Mouse (Mus musculus) lung, postnatal 0 days (tissue): ENCODE measurements around the gene Pi4ka. TPM values are rescaled to one million over a fixed set of nuclear protein-coding genes. Genes with fewer than 3 reads are reported as not detected.

Source experiments
- ATAC-seq: fragments of 200-750 bp; cut with Nextera tagmentation; 2 replicates; pipeline ENCODE4 v1.8.0; 2017; ENCODE audit warnings: moderate library complexity
- DNase-seq: peaks from one replicate; pipeline ENCODE4 v3.0.0-alpha.2; 2016; ENCODE audit warnings: low spot score
- H3K27ac ChIP-seq: fragments of 300-500 bp; sonication (generic); 2 replicates; pipeline ENCODE4 v1.5.1; 2014; ENCODE audit warnings: antibody characterized with exemption, mild to moderate bottlenecking, low read length, mixed read lengths
- H3K27me3 ChIP-seq: fragments of 300-500 bp; sonication (generic); replicated peaks from 2 replicates; pipeline ENCODE4 v1.6.1; 2014; ENCODE audit warnings: low read length, mixed read lengths; ENCODE audit not compliant: insufficient read depth
- H3K36me3 ChIP-seq: fragments of 300-500 bp; sonication (generic); 2 replicates; pipeline ENCODE4 v1.6.1; 2014; ENCODE audit warnings: low read length, mixed read lengths; ENCODE audit not compliant: insufficient read depth
- H3K4me1 ChIP-seq: fragments of 300-500 bp; sonication (generic); 2 replicates; pipeline ENCODE4 v1.6.1; 2014; ENCODE audit warnings: antibody characterized with exemption, low read depth, low read length, mixed read lengths; ENCODE audit not compliant: insufficient read depth
- H3K4me2 ChIP-seq: fragments of 300-500 bp; sonication (generic); replicated peaks from 2 replicates; pipeline ENCODE4 v1.6.1; 2014; ENCODE audit warnings: low read depth, mild to moderate bottlenecking, low read length, moderate library complexity, mixed read lengths
- H3K4me3 ChIP-seq: fragments of 300-500 bp; sonication (generic); 2 replicates; pipeline ENCODE4 v1.5.1; 2014; ENCODE audit warnings: low read depth, low read length
- H3K9ac ChIP-seq: fragments of 300-500 bp; sonication (generic); replicated peaks from 2 replicates; pipeline ENCODE4 v1.6.1; 2014; ENCODE audit warnings: low read depth, mild to moderate bottlenecking
- H3K9me3 ChIP-seq: fragments of 300-500 bp; sonication (generic); 2 replicates; pipeline ENCODE4 v1.6.1; 2016; ENCODE audit warnings: low read length, mixed read lengths
- CTCF ChIP-seq: IDR thresholded peaks from 2 replicates; pipeline ENCODE4 v1.5.1; 2016; ENCODE audit warnings: antibody characterized with exemption, mild to moderate bottlenecking
- EP300 ChIP-seq: IDR thresholded peaks from 2 replicates; pipeline ENCODE4 v1.6.1; 2016; ENCODE audit warnings: antibody characterized with exemption, mild to moderate bottlenecking, control low read depth
- WGBS: fragments of 180-500 bp; shearing (Covaris S2); extraction: QIAGEN DNeasy Blood & Tissue Kit; methylation state at CpG from one replicate; pipeline ENCODE4 v1.1.7; 2014; 5-methylcytosine and 5-hydroxymethylcytosine counted together
- polyA plus RNA-seq: library from polyadenylated mRNA; unstranded; fragments of >200 nt; fragmentation: Nextera tagmentation; extraction: Ambion mirVana; gene quantifications from 2 replicates; pipeline ENCODE4 v1.2.1, GENCODE M21; 2015

Gene Pi4ka
- polyA plus RNA-seq, 1 experiment from 2014 or later: 14.2 TPM

- peaks cover 11% of the 10 kb centered on the region; the same call in 1 of the 2 replicates for H3K36me3 ChIP-seq
- H3K27me3 ChIP-seq: no peaks in the 10 kb centered on the region
- no peak overlapping the region for H3K9ac ChIP-seq
- H3K27ac ChIP-seq: no peak overlapping the region
- ATAC-seq (no peak), DNase-seq (no peak)
- no peak overlapping the region for H3K4me3 ChIP-seq
- no peaks in the 10 kb centered on the region for H3K9me3 ChIP-seq
- TF ChIP-seq EP300: no peak
- TF ChIP-seq CTCF: no peak
- no peaks in the 10 kb centered on the region for H3K4me1 ChIP-seq
- 83% methylated on average over 2 of the region's 2 CpGs for WGBS
- no peak overlapping the region for H3K4me2 ChIP-seq
Observed at GRCm38 (mm10) chr16:17287103-17287502, 119.0 kb downstream of the Pi4ka start.

- Histone ChIP-seq H3K4me2 (no peak overlapping the region), H3K4me1 (no peaks in the 10 kb centered on the region), H3K4me3 (no peak overlapping the region), H3K27ac (no peak overlapping the region), H3K36me3 (peaks cover 25% of the 10 kb centered on the region; the same call in 1 of the 2 replicates), H3K27me3 (no peaks in the 10 kb centered on the region), H3K9ac (no peak overlapping the region), H3K9me3 (no peaks in the 10 kb centered on the region)
- ATAC-seq (no peak), DNase-seq (no peak)
- WGBS: 64% methylated on average over 6 of the region's 6 CpGs
- TF ChIP-seq CTCF (no peak), EP300 (no peak)
Observed at GRCm38 (mm10) chr16:17283151-17283550, 123.0 kb downstream of the Pi4ka start.

- peaks cover 16% of the 10 kb centered on the region for H3K4me1 ChIP-seq
- TF ChIP-seq CTCF: no peak
- TF ChIP-seq EP300: no peak
- 88% methylated on average over 11 of the region's 11 CpGs for WGBS
- ATAC-seq (no peak), DNase-seq (no peak)
- no peak overlapping the region for H3K4me3 ChIP-seq
- no peak overlapping the region for H3K4me2 ChIP-seq
- no peak overlapping the region for H3K9ac ChIP-seq
- no peak overlapping the region for H3K27ac ChIP-seq
- no peaks in the 10 kb centered on the region for H3K9me3 ChIP-seq
- peaks cover 22% of the 10 kb centered on the region; the same call in 1 of the 2 replicates for H3K36me3 ChIP-seq
- H3K27me3 ChIP-seq: peaks cover 12% of the 10 kb centered on the region; the same call in 1 of the 2 replicates
Observed at GRCm38 (mm10) chr16:17280471-17280870, 125.6 kb downstream of the Pi4ka start.

- peak overlapping the region; percentile 98 for H3K4me2 ChIP-seq
- peak; percentile 38 for DNase-seq
- H3K9me3 ChIP-seq: no peaks in the 10 kb centered on the region
- peaks cover 12% of the 10 kb centered on the region; the same call in 1 of the 2 replicates for H3K27me3 ChIP-seq
- peaks cover 16% of the 10 kb centered on the region for H3K4me1 ChIP-seq
- TF ChIP-seq CTCF (peak; percentile 1; the same call in 1 of the 2 replicates), EP300 (no peak)
- WGBS: 8% methylated on average over 60 of the region's 61 CpGs
- H3K27ac ChIP-seq: no peak overlapping the region
- peaks cover 18% of the 10 kb centered on the region; the same call in 1 of the 2 replicates for H3K36me3 ChIP-seq
- peak overlapping the region; percentile 46 for H3K4me3 ChIP-seq
- no peak overlapping the region for H3K9ac ChIP-seq
- 0 out of 2 replicates have a peak, but pooled peaks have one; percentile 18 for ATAC-seq
Observed at GRCm38 (mm10) chr16:17277342-17278211, 128.5 kb downstream of the Pi4ka start.

- DNase-seq: peak; percentile 93
- Histone ChIP-seq H3K36me3 (peaks cover 8% of the 10 kb centered on the region; the same call in 1 of the 2 replicates), H3K4me1 (peaks cover 16% of the 10 kb centered on the region), H3K9ac (no peak overlapping the region), H3K4me2 (peak overlapping the region; percentile 98), H3K27ac (no peak overlapping the region), H3K9me3 (no peaks in the 10 kb centered on the region), H3K4me3 (peak overlapping the region; percentile 46), H3K27me3 (peaks cover 12% of the 10 kb centered on the region; the same call in 1 of the 2 replicates)
- 2% methylated on average over 58 of the region's 62 CpGs for WGBS
- ATAC-seq: peak; percentile 93
- peak; percentile 96 for TF ChIP-seq CTCF
- TF ChIP-seq EP300: no peak
Observed at GRCm38 (mm10) chr16:17276164-17277151, 129.7 kb downstream of the Pi4ka start.
